Mouse (Mus musculus) erythroblast, embryonic 14.5 days (primary cell): Measurements from ENCODE around the gene Caprin2.

ENCODE experiments used
- GATA1 ChIP-seq: IDR thresholded peaks from 2 replicates; pipeline ENCODE4 v1.6.1; 2012; ENCODE audit warnings: low read length, inconsistent platforms, mixed read lengths
- TAL1 ChIP-seq: IDR thresholded peaks from 3 replicates; pipeline ENCODE4 v1.6.1; 2012; ENCODE audit warnings: low read length, inconsistent platforms, mixed read lengths

GRCm38 (mm10) chr6:148831728-148832121, 64.3 kb downstream of the Caprin2 start:
- TF ChIP-seq GATA1 (no peak), TAL1 (no peak)
